Mouse (Mus musculus) MN1 (cell line): Measurements from ENCODE around the gene Olfr56.

Source experiments
- DNase-seq: peaks from one replicate; pipeline ENCODE4 v3.0.0-alpha.2; 2016; ENCODE audit warnings: low spot score

Olfr56 gene

DNA sequence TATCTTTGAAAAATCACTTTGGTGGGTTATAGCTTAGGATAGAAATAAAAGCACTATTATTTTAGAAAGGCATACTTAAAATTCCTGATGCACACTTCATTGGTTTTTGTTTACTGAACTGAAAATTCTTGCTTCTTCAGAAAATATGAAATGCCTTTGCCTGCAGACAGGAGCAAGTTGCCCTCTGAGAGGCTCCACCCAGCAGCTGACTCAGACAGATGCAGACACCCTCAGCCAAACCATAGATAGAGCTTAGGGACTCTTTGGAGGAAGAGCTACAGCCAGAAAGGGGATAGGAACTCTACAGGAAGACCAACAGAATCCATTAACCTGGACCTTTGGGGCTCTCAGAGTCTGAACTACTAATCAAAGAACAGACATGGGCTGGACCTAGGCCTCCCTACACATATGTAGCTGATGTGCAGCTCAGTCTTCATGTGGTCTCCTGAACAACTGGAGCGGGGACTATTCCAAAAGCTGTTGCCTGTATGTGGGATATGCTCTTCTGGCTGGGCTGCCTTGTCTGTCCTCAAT is 113.4 kb downstream of the Olfr56 start:
- no peak for DNase-seq

DNA sequence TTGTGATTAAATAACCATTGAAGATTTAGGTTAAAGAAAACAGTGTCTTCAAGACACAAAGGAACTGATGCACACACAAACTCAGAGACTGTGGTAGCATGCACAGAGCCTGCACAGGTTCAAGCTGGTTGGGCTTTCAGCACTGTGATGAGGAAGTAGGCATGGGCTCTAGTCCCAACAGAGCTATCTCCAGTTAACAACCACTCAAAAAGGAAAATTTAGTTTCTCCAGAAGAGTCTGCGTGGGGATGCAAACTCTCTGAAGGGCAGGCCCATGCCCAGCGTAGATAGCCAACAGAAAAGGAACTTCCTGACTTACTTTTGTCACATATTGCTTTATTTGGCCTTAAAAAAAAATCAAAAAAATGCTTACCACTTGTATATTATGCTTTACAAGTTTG is 114.1 kb downstream of the Olfr56 start:
- DNase-seq, result no peak

DNA sequence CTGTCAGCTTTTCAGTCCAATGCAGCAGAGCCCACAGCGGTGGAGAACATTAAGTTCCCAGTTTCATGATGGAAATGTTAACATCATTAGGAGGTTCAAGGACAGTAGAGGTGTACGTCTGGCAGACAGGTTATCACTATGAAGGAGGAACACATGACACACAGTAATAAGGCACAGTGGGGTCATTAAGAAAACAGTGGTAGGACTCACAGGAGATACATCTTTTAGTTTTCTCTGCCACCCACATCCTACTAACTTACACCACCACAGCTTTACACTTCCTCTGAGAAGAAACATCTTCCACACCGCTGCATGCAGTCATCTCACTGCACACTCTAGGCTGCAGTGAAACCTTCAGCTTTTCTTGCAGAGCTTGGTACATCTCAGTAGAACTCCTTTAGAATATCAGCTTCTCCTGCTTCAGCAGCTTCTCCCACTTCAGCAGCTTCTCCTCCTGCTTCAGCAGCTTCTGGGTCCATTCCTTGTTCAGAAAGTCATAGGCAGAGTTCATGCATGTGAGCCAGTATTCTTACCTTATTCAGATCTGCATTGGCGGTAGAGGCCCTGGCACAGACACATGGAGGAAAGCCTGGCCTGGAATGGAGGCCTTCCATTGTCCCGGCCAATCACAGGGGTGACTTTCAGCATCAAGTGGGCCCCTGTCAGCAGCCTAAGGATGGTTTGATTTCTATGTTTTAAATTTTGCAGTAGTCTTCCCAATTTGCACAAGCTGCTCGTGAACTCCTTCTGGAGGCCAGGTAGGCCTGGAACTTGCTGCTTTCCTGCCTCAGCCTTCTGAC is 115.4 kb downstream of the Olfr56 start:
- no peak for DNase-seq

DNA sequence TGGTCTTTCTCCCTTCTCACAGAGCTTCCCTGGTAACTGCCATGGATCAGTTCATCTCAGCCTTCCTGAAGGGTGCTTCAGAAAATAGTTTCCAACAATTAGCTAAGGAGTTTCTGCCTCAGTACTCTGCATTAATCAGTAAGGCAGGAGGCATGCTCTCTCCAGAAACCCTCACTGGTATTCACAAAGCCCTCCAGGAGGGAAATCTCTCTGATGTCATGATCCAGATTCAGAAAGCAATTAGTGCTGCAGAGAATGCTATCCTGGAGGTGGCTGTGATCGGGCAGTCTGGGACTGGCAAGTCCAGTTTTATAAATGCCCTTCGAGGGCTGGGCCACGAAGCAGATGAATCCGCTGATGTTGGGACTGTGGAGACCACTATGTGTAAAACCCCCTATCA is 116.7 kb downstream of the Olfr56 start:
- no peak for DNase-seq

DNA sequence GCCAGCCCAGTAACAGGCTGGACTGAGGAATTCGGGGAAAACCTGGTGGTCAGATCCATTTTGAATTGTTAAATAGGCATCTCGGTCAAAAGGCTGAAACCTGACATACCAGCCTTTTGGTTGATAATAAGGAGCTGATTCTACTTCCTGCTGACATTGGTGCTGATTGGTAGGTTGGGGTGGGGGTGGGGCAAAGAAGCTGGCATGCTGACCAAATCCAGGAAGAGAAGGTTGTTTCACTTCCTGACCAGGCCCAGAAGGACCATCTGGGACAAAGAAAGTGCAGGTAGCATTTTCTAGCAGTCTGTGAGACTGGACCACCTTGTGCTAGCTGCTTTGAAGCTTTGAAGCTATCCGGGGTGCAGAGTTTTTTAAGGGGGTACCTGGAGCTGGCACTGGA is 121.7 kb downstream of the Olfr56 start:
- DNase-seq, result no peak

DNA sequence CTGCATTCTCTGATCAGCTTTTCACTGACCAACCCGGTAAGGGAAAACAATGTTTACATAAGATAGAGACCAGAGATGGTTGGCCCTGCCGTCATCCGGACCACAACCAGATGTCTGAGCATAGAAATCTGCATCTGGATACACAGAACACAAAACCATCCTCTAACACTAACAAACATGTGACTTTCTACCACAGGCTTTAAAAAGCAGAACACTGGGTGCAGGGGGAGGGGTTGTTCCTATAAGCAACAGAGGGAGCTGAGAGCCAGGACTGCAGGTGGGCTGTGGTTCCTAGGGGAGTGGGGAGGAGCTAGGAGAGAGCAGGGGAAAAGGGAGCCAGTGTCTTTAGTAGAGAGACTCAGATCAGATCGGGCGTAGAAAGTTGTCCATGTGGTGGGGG is 122.8 kb downstream of the Olfr56 start:
- DNase-seq, result no peak

DNA sequence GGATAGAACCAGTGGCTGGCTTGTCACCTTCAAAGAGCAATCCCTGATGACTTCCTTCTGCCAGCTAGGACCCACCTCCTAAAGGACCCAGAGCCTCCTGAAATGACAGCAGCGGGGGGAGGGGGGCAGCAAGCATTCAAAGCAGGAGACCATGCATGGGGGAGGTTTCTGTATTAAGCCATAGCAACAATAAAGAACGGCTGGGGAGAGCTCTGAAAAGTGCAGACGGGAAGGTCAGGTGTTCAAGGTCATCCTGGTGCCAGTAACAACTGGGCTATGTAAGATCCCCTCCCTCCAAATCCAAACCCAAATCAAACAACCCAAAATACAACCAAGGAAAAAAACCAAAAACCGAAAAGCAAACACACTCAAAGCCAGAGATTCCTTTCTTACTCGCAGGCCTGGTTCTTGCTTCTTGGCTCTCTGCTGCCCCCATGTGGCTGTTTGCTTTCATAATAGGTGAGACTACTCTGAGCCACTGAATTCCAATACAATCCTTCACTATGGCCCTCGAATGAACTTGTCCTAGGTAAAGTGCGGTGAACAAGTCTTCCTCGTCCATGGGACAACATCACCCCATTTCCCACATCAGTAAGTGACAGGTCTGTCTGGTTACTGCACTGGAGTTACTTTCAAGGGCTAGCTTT is 124.5 kb downstream of the Olfr56 start:
- DNase-seq, result peak; percentile 81

DNA sequence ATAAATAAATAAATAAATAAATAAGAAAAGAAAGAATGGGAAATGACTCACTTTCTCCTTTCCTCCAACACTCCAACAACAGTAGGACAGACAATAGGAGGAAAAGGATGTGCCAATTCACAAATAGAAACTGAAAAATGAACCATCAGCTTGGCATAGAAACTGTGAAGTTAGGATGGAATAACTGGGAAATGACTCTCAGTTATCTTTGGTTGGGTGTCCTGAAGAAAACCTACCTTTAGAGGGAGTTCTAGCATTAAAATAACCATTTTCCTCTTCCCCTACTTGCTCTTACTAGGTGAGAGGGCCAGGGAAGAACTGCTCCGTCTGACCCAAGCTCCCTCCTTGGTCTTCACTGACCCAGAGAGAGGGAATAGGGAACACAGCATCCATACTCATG is 127.1 kb downstream of the Olfr56 start:
- no peak for DNase-seq

DNA sequence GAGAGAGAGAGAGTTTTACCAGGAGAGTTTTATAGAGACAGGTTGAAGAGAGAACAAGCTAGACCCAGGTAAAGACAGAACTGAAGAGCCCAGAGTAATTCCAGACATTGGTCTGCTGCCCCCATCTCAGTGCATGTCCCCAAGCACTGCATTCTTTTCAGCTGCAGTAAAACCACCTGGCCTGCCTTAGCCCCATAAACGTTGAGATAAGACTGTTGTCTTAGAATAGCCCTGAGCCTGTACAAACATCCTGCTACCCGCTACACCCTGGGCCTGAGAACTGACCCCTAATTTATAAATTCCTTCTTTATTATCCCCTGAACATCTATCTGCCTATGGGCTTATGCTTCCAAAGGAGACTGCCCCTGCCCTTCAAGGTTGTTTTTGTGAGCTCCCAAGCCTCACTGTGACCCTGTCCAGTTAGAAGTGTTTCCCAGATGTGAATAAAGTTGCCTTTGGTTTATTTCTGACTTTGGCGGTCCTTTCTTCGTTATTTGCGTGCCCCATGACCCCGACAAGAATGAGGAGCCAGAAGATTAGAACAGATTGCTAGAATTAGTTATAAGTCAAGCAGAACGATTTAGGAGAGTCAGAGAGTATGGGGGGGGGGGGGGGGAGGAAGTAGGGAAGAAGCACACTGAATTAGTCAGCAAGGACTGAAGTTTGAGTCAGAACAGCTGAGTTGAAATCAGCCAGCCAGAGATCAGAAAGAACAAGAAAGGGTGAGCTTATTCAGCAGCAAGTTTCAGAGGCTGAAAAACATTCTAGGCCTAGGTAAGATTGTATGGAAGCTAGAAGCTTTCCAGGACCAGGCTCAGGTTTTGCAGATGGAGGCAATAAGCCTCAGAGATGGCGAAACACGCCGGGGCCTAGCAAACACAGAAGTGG is 129.2 kb downstream of the Olfr56 start:
- DNase-seq, result no peak

DNA sequence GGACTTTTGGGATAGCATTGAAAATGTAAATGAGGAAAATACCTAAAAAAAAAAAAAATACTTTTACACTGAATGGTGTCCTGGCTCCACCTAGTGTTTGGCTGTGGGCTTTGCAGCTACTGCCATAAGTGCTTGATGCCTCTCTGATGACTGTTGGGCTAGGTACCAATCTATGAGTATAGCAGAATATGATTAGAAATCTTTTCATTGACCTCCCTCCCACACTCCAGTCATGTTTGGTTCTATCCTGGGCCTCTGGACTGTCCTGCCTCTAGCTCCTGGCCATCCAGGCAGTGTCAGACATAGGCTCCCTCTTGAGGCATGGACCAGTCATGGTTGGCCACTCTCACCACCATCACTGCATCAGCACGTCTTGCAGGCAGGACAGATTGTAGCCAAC is 130.1 kb downstream of the Olfr56 start:
- peak; percentile 16 for DNase-seq

DNA sequence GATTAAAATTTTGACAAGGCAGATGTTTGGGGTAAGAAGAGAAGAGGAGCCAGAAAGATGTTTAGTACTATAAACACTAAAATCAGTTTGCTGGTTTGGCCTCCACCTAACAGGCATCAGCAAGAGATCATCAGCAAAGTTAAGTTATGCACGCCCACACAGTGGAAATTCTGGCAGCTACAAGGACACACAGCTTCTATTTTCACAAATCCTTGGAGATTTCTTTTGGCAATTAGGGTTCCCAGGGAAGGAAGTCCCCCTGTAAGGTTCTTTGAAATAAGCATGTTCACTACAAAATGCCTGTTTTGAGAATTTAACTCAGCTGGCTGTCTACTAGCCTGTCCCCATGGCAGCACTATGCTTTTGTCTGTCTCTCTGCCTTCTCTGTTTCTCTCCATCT is 132.3 kb downstream of the Olfr56 start:
- DNase-seq, result no peak

DNA sequence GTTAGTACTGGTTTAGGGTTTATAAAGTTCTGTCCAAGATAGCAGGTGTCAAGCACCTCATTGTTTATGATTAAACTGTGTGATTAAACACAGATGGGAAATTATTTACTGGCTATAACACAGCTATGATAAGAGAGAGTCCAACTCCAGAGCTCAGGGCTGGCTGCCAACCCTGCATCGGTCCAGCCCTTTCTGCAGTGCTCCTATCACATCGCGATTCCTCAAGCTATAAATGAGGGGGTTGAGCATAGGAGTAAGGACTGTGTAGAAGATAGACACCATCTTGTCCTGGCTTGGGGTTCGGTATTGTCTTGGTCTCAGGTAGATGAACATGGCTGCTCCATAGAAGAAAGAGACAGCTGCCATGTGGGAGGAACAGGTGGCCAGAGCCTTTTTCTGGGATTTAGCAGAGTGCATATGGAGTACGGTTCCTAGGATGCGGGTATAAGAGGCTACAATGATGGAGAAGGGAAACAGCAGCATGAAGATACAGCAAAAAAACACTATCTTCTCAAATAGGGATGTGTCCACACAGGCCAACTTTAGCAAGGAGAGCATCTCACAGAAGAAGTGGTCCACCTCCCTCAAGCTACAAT is 134.0 kb downstream of the Olfr56 start:
- no peak for DNase-seq

DNA sequence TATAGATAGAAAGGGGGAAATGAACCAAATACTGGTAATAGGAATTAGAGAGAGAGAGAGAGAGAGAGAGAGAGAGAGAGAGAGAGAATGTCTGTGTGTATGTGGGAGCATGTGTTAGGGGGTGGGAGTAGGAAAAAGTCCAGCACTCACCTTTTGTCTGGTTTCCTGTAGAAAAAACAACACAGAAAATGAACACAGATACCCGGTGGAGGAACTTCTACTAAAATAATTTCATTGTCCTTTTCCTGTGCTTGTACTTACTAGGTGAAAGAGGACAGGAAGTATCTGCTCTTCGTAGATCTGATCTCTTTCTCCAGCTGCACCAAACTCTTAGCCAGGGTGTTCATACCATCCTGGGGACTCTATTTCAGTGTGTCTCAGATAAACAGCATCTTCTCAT is 135.5 kb downstream of the Olfr56 start:
- no peak for DNase-seq

DNA sequence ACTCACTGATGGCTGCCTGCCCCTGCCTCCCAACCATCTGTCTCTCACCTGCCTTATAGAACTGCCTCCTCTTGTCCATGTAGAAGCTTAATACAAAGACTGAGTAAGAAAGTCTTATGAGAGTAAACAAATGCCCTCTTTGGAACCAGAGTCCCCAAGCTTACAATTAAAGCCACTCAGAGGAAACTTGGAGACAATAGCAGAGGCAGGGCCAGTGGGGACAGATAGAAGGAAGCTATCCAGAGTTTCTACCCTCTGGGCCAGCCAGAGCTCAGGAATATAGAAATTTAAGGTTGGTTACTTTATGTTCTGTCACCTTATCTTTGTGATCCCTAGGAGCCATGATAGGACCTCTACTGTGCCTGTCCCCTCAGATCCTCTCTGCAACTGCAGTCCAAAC is 136.1 kb downstream of the Olfr56 start, which contains the start of gene Olfr1396:
Gene Olfr1396 (minus strand): TSS at position 101 of the 400 bp plus-strand sequence.
- DNase-seq, result no peak

DNA sequence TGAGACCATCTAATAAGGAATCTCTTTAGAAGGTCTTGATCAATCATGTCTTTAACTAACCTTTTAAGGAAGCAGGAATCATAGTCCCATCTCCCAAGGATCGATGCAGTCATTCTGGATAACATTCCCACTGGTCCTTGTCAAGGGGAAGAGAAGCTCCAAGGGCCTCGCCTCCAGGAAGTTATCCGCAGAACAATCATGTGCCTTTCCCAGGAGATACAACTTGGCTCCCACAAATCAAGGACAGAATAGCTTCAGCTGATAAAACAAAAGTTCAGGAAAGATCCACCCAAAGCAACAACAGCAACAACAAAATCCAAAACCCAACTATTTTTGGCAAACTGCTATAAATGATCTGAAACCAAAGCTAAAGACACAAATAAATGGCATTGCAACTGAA is 140.9 kb downstream of the Olfr56 start:
- DNase-seq, result no peak

DNA sequence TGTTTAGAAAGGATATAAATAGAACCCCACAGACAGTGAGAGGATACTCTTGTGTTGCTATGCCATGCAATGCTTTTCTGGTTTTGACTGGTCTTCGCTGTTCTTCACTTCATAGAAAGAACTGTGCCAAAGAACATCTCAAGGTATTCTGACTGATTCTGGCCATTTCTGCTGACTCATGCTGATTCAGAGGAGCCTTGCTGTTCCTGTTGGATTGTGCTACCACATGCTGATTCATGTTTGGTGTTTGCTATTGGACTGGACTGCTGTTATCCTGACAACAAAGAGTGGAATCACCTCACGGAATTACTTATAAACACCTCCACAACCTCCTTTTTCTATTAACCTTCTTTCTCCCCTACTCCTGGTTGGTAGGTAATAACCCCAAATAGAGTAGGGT is 145.5 kb downstream of the Olfr56 start:
- DNase-seq, result no peak

DNA sequence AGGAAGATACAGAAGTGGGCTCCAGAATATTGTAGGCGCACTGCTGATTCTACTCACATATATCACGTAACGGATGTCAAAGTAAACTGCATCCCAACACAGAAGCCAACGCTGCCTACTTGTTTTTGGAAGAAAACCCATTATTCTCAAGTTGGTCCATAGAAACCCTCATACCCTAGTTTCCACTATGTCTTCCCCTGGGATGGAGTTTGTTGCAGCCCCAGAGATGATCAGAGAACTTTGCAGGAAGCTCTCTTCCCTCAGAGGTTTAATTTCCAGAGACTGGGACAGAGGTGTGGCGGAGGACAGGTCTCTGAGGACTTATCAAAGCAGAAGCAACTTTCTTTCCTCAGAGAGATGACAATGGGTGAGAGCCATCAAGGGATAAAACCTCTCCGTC is 163.3 kb downstream of the Olfr56 start, which contains the start of gene Olfr1395:
Gene Olfr1395 (plus strand): TSS at position 301 of the 400 bp plus-strand sequence.
- DNase-seq, result no peak

DNA sequence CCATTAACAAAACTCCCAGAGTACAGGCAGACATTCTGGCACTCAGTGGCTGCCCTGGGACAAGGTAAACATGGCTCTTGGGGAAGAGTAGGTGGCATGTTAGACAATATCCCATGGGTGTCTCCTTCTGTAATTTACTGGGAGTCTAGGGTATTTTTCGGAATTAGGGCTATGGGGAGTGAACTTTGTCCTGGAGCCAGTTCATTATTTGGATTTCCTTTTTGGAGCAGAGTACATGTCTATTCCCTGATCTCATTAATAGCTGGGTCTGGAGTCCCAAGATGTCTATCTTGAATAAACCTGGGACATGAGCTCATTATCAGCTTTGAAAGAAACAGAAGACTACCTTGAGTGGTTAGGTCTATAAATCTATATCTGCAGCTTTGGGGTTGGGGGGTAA is 175.4 kb downstream of the Olfr56 start, which contains the start of gene Olfr1394:
Gene Olfr1394 (plus strand): TSS at position 301 of the 400 bp plus-strand sequence.
- DNase-seq, result no peak

DNA sequence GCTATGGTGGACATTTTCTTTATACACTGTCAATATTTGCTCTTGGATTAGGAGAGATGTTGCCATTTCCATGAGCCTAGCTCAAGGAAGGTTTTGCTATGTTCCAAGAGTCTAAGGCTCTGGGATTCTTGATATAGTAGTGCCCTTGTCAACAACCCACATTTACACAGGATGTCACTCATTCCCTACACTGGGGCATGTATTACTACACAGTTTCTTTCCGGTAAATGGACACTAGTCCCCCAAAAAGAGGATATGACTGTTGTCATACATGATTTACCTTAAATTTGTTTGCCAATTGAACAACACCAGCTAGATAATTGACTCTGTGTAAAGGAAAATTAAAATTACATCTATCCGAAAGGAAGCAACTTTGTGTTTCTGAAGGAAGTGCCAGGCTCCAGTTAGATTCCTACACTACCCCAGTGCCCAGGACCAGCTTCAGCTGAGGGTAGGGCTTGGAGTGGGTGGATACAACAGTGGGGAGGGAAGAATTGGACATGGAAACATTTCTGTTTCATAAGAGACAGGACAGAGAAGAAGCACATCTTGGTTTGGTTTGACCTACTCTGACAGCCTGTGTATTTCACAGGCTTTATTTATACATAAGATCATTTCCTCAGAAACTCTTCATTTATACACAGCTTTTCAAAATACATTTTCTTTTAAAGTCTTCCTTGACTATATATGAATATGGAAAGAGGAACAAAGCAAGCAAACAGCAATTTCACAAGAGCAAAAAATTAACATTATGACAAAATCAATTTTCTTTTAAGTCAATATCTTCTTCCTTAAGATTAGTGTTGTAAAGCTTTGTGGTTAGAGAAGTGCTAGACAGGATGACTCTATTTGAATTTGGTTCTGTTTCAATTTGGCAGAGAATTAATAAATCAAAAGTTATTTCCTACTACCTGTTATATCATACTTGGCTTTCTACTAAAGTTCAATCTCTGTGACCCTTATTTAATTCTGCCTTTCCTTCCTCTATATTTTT is 178.4 kb downstream of the Olfr56 start:
- no peak for DNase-seq

DNA sequence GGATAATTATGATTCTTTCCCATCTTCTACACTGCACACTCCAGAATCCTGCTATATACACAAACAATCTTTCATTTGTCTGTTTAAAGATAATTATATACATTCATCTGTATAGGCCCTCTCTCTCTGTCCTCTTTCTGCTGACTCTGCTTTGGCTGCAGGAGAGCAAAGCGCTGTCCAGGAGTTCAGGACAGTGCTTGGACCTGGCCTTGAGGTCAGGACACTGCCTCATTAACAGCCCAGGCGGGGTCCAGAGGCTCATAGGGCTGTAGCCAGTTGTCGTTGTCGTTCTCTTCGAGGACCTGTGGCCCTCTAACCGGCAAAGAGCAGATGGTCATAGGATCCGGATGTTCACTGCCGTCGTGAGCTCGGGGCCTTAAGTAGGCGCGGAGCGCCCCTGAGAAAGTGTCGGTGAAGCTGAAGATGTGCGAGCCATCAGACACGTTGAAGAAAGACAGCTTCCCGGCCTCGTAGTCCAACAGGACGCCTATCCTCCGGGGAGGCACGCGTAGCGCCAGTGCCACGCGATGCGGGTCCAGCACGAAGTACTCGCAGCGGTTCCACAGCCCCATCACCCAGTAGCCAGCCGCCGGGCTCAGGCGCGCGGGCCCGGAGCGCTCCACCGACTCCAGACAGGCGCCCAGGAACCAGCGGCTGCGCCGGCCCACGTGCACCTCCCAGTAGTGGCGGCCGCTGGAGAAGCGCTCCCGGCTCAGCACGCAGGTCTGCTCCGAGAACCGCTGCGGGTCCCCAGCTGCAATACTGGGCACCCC is 190.3 kb downstream of the Olfr56 start:
- DNase-seq, result no peak
